Mouse (Mus musculus): ENCODE data around the gene Dlk2. TPM values are rescaled to one million over a fixed set of nuclear protein-coding genes. Genes with fewer than 3 reads are reported as not detected.

Dlk2 gene
- polyA plus RNA-seq, 1 experiment = 11.3 TPM

- TF ChIP-seq POLR2A (IDR thresholded peaks at IDR 0.05; ENCODE audit: control insufficient read depth, extremely low read depth, insufficient read depth, low read length, poor library complexity) (no peak), CTCF (IDR thresholded peaks at IDR 0.05; ENCODE audit: borderline replicate concordance, control insufficient read depth, extremely low read depth, insufficient read depth, low read length, poor library complexity) (no peak)
- Histone ChIP-seq H3K27ac (ENCODE audit: control insufficient read depth, insufficient read depth, low read length) (no peak within 1 kb of the TSS), H3K4me3 (ENCODE audit: control insufficient read depth, insufficient read depth, low read length) (peak within 1 kb of the TSS; percentile 32), H3K27me3 (ENCODE audit: control insufficient read depth, insufficient read depth, low read length) (peaks cover 6% of the 10 kb centered on the region; the same call in 1 of the 2 replicates), H3K4me1 (replicated peaks; ENCODE audit: control insufficient read depth, insufficient read depth, low read length) (peaks cover 19% of the 10 kb centered on the region), H3K36me3 (ENCODE audit: control insufficient read depth, insufficient read depth, low read length) (peaks cover 29% of the 10 kb centered on the region)
- WGBS = 3% methylated on average over 45 of the region's 48 CpGs
- peak; percentile 88 for DNase-seq
Observed at GRCm38 (mm10) chr17:46253452-46254084, 43.7 kb upstream of the Dlk2 start, which contains the start of gene Lrrc73. Gene Lrrc73 (plus strand): TSS chr17:46253531.

- Histone ChIP-seq H3K4me3 (ENCODE audit: control insufficient read depth, insufficient read depth, low read length) (peak overlapping the region; percentile 32), H3K27me3 (ENCODE audit: control insufficient read depth, insufficient read depth, low read length) (peaks cover 6% of the 10 kb centered on the region; the same call in 1 of the 2 replicates), H3K4me1 (replicated peaks; ENCODE audit: control insufficient read depth, insufficient read depth, low read length) (peaks cover 14% of the 10 kb centered on the region), H3K27ac (ENCODE audit: control insufficient read depth, insufficient read depth, low read length) (no peak overlapping the region), H3K36me3 (ENCODE audit: control insufficient read depth, insufficient read depth, low read length) (peaks cover 33% of the 10 kb centered on the region)
- 1% methylated on average over 51 of the region's 54 CpGs for WGBS
- DNase-seq = peak; percentile 27
- TF ChIP-seq CTCF (IDR thresholded peaks at IDR 0.05; ENCODE audit: borderline replicate concordance, control insufficient read depth, extremely low read depth, insufficient read depth, low read length, poor library complexity) (no peak), POLR2A (IDR thresholded peaks at IDR 0.05; ENCODE audit: control insufficient read depth, extremely low read depth, insufficient read depth, low read length, poor library complexity) (no peak)
Observed at GRCm38 (mm10) chr17:46254106-46254505, 43.1 kb upstream of the Dlk2 start.

- DNase-seq = no peak
- Histone ChIP-seq H3K27me3 (ENCODE audit: control insufficient read depth, insufficient read depth, low read length) (peaks cover 6% of the 10 kb centered on the region; the same call in 1 of the 2 replicates), H3K36me3 (ENCODE audit: control insufficient read depth, insufficient read depth, low read length) (peaks cover 37% of the 10 kb centered on the region), H3K4me3 (ENCODE audit: control insufficient read depth, insufficient read depth, low read length) (no peak overlapping the region), H3K4me1 (replicated peaks; ENCODE audit: control insufficient read depth, insufficient read depth, low read length) (peaks cover 10% of the 10 kb centered on the region), H3K27ac (ENCODE audit: control insufficient read depth, insufficient read depth, low read length) (no peak overlapping the region)
- 59% methylated on average over 6 of the region's 6 CpGs for WGBS
- TF ChIP-seq CTCF (IDR thresholded peaks at IDR 0.05; ENCODE audit: borderline replicate concordance, control insufficient read depth, extremely low read depth, insufficient read depth, low read length, poor library complexity) = no peak
- no peak for TF ChIP-seq POLR2A (IDR thresholded peaks at IDR 0.05; ENCODE audit: control insufficient read depth, extremely low read depth, insufficient read depth, low read length, poor library complexity)
Observed at GRCm38 (mm10) chr17:46255147-46255546, 42.1 kb upstream of the Dlk2 start.

DNA sequence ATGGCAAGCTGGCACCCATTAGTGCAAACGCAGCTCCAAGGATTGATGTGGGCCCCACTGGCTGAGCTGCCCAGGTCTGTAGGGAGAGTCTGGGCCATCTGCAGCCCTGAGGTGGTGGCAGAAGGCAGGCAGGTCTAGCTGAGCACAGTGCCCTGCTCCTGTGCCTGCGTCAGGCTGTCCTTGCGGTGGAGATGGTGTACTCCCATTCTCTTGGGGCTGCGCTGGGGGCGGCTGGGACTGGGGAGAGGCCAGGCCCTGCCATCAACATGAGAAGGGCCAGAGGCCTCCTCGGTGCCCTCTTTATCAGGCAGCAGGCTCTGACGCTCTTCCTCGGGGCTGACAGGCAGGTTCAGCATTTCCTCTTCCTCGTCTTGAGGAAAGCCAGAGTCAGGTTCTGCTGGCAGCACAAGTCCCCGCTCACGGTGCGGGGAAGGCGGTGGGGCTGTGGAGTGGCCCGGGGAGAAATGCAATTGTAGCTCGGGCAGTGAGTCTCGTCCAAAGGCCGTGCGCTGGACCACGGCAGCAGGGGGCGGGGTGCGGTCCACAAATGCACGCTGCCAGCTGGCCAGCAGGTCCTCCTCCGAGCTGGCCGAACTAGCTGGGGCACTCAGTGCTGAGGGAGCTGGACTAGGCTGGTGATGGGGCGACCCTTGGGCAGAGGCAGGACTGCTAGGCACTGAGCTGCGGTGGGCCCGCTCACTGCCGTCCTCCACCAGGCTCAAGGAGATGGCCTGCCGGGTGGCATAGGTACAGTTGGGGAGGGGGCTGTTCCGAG lies 38.8 kb upstream of the Dlk2 start:
- WGBS = 95% methylated on average over 30 of the region's 30 CpGs
- no peak overlapping the region for H3K4me3 ChIP-seq (ENCODE audit: control insufficient read depth, insufficient read depth, low read length)
- peaks cover 41% of the 10 kb centered on the region for H3K36me3 ChIP-seq (ENCODE audit: control insufficient read depth, insufficient read depth, low read length)
- no peak overlapping the region for H3K27ac ChIP-seq (ENCODE audit: control insufficient read depth, insufficient read depth, low read length)
- peaks cover 6% of the 10 kb centered on the region; the same call in 1 of the 2 replicates for H3K27me3 ChIP-seq (ENCODE audit: control insufficient read depth, insufficient read depth, low read length)
- H3K4me1 ChIP-seq (replicated peaks; ENCODE audit: control insufficient read depth, insufficient read depth, low read length) = peaks cover 6% of the 10 kb centered on the region
- TF ChIP-seq CTCF (IDR thresholded peaks at IDR 0.05; ENCODE audit: borderline replicate concordance, control insufficient read depth, extremely low read depth, insufficient read depth, low read length, poor library complexity) = no peak
- TF ChIP-seq POLR2A (IDR thresholded peaks at IDR 0.05; ENCODE audit: control insufficient read depth, extremely low read depth, insufficient read depth, low read length, poor library complexity) = no peak
- DNase-seq = no peak

GRCm38 (mm10) chr17:46259675-46260074 lies 37.5 kb upstream of the Dlk2 start:
- Histone ChIP-seq H3K27me3 (ENCODE audit: control insufficient read depth, insufficient read depth, low read length) (no peaks in the 10 kb centered on the region; the same call in 1 of the 2 replicates), H3K27ac (ENCODE audit: control insufficient read depth, insufficient read depth, low read length) (no peak overlapping the region), H3K36me3 (ENCODE audit: control insufficient read depth, insufficient read depth, low read length) (peaks cover 51% of the 10 kb centered on the region), H3K4me1 (replicated peaks; ENCODE audit: control insufficient read depth, insufficient read depth, low read length) (no peaks in the 10 kb centered on the region), H3K4me3 (ENCODE audit: control insufficient read depth, insufficient read depth, low read length) (no peak overlapping the region)
- DNase-seq = no peak
- TF ChIP-seq CTCF (IDR thresholded peaks at IDR 0.05; ENCODE audit: borderline replicate concordance, control insufficient read depth, extremely low read depth, insufficient read depth, low read length, poor library complexity) = no peak
- 93% methylated on average over 17 of the region's 17 CpGs for WGBS

DNA sequence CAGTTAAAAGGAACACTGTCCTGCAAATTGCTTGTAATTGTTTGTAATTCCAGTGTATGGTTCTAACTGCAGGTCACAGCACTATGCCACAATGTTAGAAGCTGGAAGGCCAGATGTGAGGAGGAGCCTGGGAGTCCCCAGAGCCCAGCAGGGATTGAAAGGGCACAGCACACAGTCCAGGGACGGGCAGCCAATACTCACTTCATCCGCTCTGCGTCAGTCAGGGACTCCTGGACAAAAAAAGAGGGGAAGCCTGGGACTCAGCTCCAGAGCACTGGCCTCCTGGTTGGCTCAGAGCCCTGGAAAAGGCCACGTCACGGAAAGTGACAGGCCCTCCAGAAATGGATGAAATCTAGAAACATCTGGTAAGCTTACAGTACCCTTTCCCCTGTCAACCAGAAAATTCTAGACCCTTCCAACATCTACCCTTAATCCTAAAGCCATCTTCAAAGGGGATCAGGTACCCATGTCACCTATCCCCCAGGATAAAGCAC lies 35.0 kb upstream of the Dlk2 start:
- no peak overlapping the region for H3K27ac ChIP-seq (ENCODE audit: control insufficient read depth, insufficient read depth, low read length)

More for the DNA sequence above, 35.0 kb upstream of the Dlk2 start:
- WGBS = 97% methylated on average over 5 of the region's 5 CpGs
- H3K4me3 ChIP-seq (ENCODE audit: control insufficient read depth, insufficient read depth, low read length) = no peak overlapping the region
- H3K4me1 ChIP-seq (replicated peaks; ENCODE audit: control insufficient read depth, insufficient read depth, low read length) = no peaks in the 10 kb centered on the region
- peaks cover 54% of the 10 kb centered on the region for H3K36me3 ChIP-seq (ENCODE audit: control insufficient read depth, insufficient read depth, low read length)
- no peak for DNase-seq
- H3K27me3 ChIP-seq (ENCODE audit: control insufficient read depth, insufficient read depth, low read length) = no peaks in the 10 kb centered on the region
- TF ChIP-seq CTCF (IDR thresholded peaks at IDR 0.05; ENCODE audit: borderline replicate concordance, control insufficient read depth, extremely low read depth, insufficient read depth, low read length, poor library complexity) = no peak
- no peak for TF ChIP-seq POLR2A (IDR thresholded peaks at IDR 0.05; ENCODE audit: control insufficient read depth, extremely low read depth, insufficient read depth, low read length, poor library complexity)

Data from thymus, adult 2 months (tissue).